Mouse (Mus musculus) cortical plate, adult 2 months (tissue): ENCODE results near the gene Dcxr.

Experiments
- CTCF ChIP-seq: fragments of 200-500 bp; IDR thresholded peaks from 2 replicates; pipeline ENCODE4 v1.5.1; 2011; ENCODE audit warnings: mild to moderate bottlenecking, control low read depth, low read length; ENCODE audit not compliant: insufficient read depth; ENCODE audit errors: extremely low read depth
- POLR2A ChIP-seq: fragments of 200-500 bp; IDR thresholded peaks from 2 replicates; pipeline ENCODE4 v1.6.1; 2011; ENCODE audit warnings: mild to moderate bottlenecking, low read length, control low read depth; ENCODE audit not compliant: insufficient read depth; ENCODE audit errors: extremely low read depth

- TF ChIP-seq CTCF (no peak), POLR2A (no peak)
Observed at GRCm38 (mm10) chr11:120747974-120748373, 20.9 kb upstream of the Dcxr start.
